Mouse (Mus musculus) gastrocnemius, postnatal 10 days (tissue): ENCODE measurements at regions not wholly inside any gene's neighbourhood (a gene's known extent, or its start where the extent isn't known, plus 50 kb on each side); places are given as distances from the start of the nearest gene placed in this dataset.

Source experiments
- DNase-seq: peaks from one replicate; pipeline ENCODE4 v3.0.0; 2021; ENCODE audit warnings: mixed read lengths

- DNase-seq = no peak
Measured at GRCm38 (mm10) chr4:31698506-31698782, 265.5 kb upstream of the Map3k7 start.

GRCm38 (mm10) chr4:31699296-31699695 lies 264.6 kb upstream of the Map3k7 start:
- DNase-seq = no peak

GRCm38 (mm10) chr4:31714054-31714651 lies 249.7 kb upstream of the Map3k7 start:
- DNase-seq = no peak

- peak; percentile 20 for DNase-seq
Measured at GRCm38 (mm10) chr4:31723501-31723900, 240.4 kb upstream of the Map3k7 start.

GRCm38 (mm10) chr4:31724400-31724799 lies 239.5 kb upstream of the Map3k7 start:
- no peak for DNase-seq

- DNase-seq = no peak
Measured at GRCm38 (mm10) chr4:31727498-31728148, 236.3 kb upstream of the Map3k7 start.

GRCm38 (mm10) chr4:31728149-31728516 lies 235.8 kb upstream of the Map3k7 start:
- DNase-seq = no peak

- DNase-seq = no peak
Measured at GRCm38 (mm10) chr4:31743776-31744175, 220.1 kb upstream of the Map3k7 start.

GRCm38 (mm10) chr4:31744431-31744830 lies 219.5 kb upstream of the Map3k7 start:
- DNase-seq = no peak

- DNase-seq = no peak
Measured at GRCm38 (mm10) chr4:31753677-31754312, 210.1 kb upstream of the Map3k7 start.

- no peak for DNase-seq
Measured at GRCm38 (mm10) chr4:31757126-31757525, 206.8 kb upstream of the Map3k7 start.

GRCm38 (mm10) chr4:31760116-31760515 lies 203.8 kb upstream of the Map3k7 start:
- DNase-seq = no peak

- DNase-seq = no peak
Measured at GRCm38 (mm10) chr4:31762199-31762598, 201.7 kb upstream of the Map3k7 start.

- DNase-seq = no peak
Measured at GRCm38 (mm10) chr4:31768026-31768626, 195.8 kb upstream of the Map3k7 start.

GRCm38 (mm10) chr4:31769325-31769724 lies 194.6 kb upstream of the Map3k7 start:
- no peak for DNase-seq

GRCm38 (mm10) chr4:31786284-31786683 lies 177.6 kb upstream of the Map3k7 start:
- no peak for DNase-seq

GRCm38 (mm10) chr4:31817574-31818240 lies 146.2 kb upstream of the Map3k7 start:
- no peak for DNase-seq

- DNase-seq = no peak
Measured at GRCm38 (mm10) chr4:31819521-31820259, 144.2 kb upstream of the Map3k7 start.

- no peak for DNase-seq
Measured at GRCm38 (mm10) chr4:31823574-31824348, 140.1 kb upstream of the Map3k7 start.

GRCm38 (mm10) chr4:31824518-31825437 lies 139.1 kb upstream of the Map3k7 start:
- no peak for DNase-seq
